Mouse (Mus musculus): ENCODE measurements at regions not wholly inside any gene's neighbourhood (a gene's known extent, or its start where the extent isn't known, plus 50 kb on each side); places are given as distances from the start of the nearest gene placed in this dataset.
A peak's percentile ranks its signal among the peaks of the same experiment; 100 is the strongest.

DNA sequence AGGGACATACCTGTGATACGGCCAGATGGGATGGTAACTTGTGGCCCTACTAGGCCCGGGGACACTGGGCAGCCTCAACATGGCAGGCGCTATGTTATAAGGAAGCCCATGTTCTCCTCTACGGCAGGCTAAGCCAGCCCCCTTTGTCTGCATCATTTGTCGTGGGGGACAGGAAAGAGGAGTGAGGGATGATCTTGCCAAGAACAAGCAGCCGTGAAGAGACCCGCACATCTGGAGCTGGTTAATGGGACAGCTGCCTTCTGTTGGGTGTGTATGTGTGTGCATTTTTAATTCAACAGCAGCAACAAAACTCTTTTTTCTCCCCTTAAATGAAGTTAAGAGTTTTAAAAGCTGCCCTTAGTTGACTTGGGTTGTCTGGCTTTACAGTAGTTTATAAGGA is 106.4 kb upstream of the Gm14444 start:
- H3K27me3 ChIP-seq (ENCODE audit: control insufficient read depth, insufficient read depth, low read length) = no peaks in the 10 kb centered on the region
- H3K4me1 ChIP-seq (ENCODE audit: control insufficient read depth, insufficient read depth, low read length) = no peaks in the 10 kb centered on the region
- WGBS = 75% methylated on average over 7 of the region's 7 CpGs
- no peak overlapping the region for H3K27ac ChIP-seq (ENCODE audit: low read length)
- no peak overlapping the region for H3K4me2 ChIP-seq (ENCODE audit: low read depth, low read length)
- no peak overlapping the region for H3K4me3 ChIP-seq (ENCODE audit: low read length)
- no peaks in the 10 kb centered on the region for H3K36me3 ChIP-seq (ENCODE audit: control insufficient read depth, insufficient read depth)
- H3K9ac ChIP-seq (ENCODE audit: low read length) = no peak overlapping the region
- H3K9me3 ChIP-seq (replicated peaks; ENCODE audit: control insufficient read depth, low read length) = no peaks in the 10 kb centered on the region
- no peak for ATAC-seq (replicated peaks; ENCODE audit: extremely low read depth, insufficient read depth, low FRiP score)

DNA sequence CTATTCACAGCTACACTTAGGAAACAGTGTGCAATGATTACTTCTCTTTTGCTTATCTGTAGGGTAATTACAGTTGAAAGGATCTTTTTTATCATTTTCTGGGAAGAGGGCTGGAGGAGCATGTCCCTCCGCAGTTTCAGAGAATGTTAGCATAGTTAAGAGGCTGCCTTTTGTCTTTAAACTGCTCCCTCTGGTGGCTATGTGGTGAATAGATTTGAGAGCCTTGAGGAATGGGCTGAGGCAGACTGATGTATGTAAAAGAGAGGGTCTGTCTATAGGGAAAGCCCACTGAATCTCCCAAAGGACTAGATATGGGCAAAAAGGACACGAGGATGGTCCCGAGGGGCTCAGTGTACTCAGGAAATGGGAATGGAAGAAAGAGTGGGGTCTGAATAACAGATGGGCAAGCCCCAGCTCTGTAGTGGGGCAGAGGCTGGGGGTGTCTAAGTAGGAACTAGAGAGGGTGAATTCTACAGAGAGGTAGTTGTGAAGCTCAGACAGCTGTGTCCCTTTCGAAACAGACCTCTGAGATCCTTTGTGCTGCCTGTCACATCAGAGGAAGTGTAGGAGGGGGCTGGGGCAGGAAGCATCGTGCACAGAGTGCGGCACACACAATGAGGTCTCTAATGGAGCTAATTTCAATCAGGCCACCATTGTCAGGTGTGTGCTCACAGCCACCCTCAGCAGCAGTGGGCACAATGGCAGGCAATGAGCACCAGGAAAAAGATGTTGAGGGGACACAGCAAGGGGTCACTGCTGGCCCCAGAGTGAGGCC is 104.0 kb upstream of the Gm14444 start:
- H3K4me1 ChIP-seq (ENCODE audit: control insufficient read depth, insufficient read depth, low read length) = no peaks in the 10 kb centered on the region
- no peak overlapping the region for H3K27ac ChIP-seq (ENCODE audit: low read length)
- H3K9me3 ChIP-seq (replicated peaks; ENCODE audit: control insufficient read depth, low read length) = no peaks in the 10 kb centered on the region
- H3K36me3 ChIP-seq (ENCODE audit: control insufficient read depth, insufficient read depth) = no peaks in the 10 kb centered on the region
- 33% methylated on average over 6 of the region's 6 CpGs for WGBS
- no peak overlapping the region for H3K4me2 ChIP-seq (ENCODE audit: low read depth, low read length)
- no peak overlapping the region for H3K9ac ChIP-seq (ENCODE audit: low read length)
- H3K4me3 ChIP-seq (ENCODE audit: low read length) = no peak overlapping the region
- peak; percentile 33 for ATAC-seq (replicated peaks; ENCODE audit: extremely low read depth, insufficient read depth, low FRiP score)
- H3K27me3 ChIP-seq (ENCODE audit: control insufficient read depth, insufficient read depth, low read length) = no peaks in the 10 kb centered on the region

DNA sequence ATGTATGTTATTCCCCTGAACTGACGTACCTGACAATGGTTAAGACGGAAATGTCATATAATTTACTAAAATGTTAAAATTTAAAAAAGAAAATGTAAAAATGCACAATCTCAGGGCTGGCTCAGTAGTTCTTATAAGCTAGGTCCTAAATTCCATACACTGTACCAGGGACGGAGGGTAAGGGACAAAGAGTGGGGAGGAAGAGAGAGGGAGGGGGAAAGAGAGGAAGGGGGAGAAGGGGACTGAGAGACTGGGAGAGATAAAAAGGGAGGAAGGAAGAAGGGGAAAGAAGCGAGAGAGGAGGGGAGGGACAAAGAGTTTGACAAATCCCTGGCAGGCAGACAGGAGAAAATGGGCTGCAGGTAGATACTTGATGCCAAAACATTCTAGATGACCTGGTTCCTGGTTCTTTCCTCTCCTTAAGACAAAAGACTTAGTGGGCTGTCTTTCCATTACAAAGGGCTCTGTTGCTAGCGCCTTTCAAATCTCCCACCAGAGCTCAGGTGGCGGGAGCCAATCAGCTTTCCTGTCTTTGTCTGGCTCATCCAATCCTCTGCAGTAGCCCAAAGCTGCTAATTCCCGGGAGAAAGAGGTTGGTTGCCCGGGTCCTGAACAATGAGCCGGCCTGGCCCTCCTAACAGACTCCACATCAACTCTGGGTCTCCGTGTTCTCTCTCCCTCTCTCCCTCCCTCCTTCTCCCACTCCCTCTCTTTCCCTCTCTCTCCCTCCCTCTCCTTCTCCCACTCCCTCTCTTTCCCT is 92.7 kb upstream of the Gm14444 start:
- Histone ChIP-seq H3K4me3 (ENCODE audit: low read length) (no peak overlapping the region), H3K9ac (ENCODE audit: low read length) (no peak overlapping the region), H3K27ac (ENCODE audit: low read length) (no peak overlapping the region), H3K4me2 (ENCODE audit: low read depth, low read length) (peak overlapping the region; percentile 42), H3K36me3 (ENCODE audit: control insufficient read depth, insufficient read depth) (no peaks in the 10 kb centered on the region), H3K9me3 (replicated peaks; ENCODE audit: control insufficient read depth, low read length) (no peaks in the 10 kb centered on the region), H3K4me1 (ENCODE audit: control insufficient read depth, insufficient read depth, low read length) (no peaks in the 10 kb centered on the region), H3K27me3 (ENCODE audit: control insufficient read depth, insufficient read depth, low read length) (no peaks in the 10 kb centered on the region)
- 0 out of 2 replicates have a peak, but pooled peaks have one; percentile 10 for ATAC-seq (replicated peaks; ENCODE audit: extremely low read depth, insufficient read depth, low FRiP score)
- WGBS = 23% methylated on average over 10 of the region's 10 CpGs

DNA sequence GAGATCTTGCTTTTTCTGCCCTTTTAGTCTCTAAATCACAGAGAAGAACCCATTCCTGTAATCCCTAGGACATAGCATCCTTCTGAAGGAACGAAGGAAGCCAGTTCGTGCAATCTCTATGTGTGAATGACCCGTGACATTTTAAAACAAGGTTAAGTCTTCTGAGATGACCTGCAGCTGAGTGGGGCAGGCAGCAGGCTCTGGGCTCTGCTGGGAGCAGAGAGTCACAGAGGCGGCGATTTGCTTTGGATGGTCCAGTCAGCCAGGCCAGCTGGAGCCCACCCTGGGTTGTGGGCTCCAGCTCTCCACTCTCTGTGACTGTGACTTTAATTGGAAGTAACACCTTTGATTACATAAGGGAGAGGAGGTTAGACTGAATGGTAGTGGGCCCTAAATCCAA is 92.1 kb upstream of the Gm14444 start:
- H3K9ac ChIP-seq (ENCODE audit: low read length) = no peak overlapping the region
- WGBS = 39% methylated on average over 5 of the region's 5 CpGs
- H3K4me2 ChIP-seq (ENCODE audit: low read depth, low read length) = no peak overlapping the region
- no peaks in the 10 kb centered on the region for H3K9me3 ChIP-seq (replicated peaks; ENCODE audit: control insufficient read depth, low read length)
- no peak overlapping the region for H3K27ac ChIP-seq (ENCODE audit: low read length)
- no peaks in the 10 kb centered on the region for H3K36me3 ChIP-seq (ENCODE audit: control insufficient read depth, insufficient read depth)
- ATAC-seq (replicated peaks; ENCODE audit: extremely low read depth, insufficient read depth, low FRiP score) = no peak
- H3K27me3 ChIP-seq (ENCODE audit: control insufficient read depth, insufficient read depth, low read length) = no peaks in the 10 kb centered on the region
- H3K4me1 ChIP-seq (ENCODE audit: control insufficient read depth, insufficient read depth, low read length) = no peaks in the 10 kb centered on the region
- no peak overlapping the region for H3K4me3 ChIP-seq (ENCODE audit: low read length)

DNA sequence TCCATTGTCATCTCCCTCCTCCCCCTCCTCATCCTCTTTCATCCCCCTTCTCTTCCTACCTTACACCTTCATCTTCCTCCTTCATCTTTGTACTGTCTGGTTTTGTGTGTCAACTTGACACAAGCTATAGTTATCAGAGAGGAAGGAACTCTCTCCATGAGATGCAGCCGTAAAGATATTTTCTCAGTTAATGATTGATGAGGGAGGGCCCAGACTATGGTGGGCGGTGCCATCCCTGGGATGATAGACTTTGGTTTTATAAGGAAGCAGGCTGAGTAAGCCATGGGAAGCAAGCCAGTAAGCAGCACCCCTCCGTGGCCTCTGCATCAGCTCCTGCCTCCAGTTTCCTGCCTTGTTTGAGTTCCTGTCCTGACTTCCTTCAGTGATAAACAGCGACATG is 87.8 kb upstream of the Gm14444 start:
- Histone ChIP-seq H3K27ac (ENCODE audit: low read length) (no peak overlapping the region), H3K4me3 (ENCODE audit: low read length) (no peak overlapping the region), H3K9me3 (replicated peaks; ENCODE audit: control insufficient read depth, low read length) (no peaks in the 10 kb centered on the region), H3K36me3 (ENCODE audit: control insufficient read depth, insufficient read depth) (no peaks in the 10 kb centered on the region), H3K9ac (ENCODE audit: low read length) (no peak overlapping the region), H3K4me1 (ENCODE audit: control insufficient read depth, insufficient read depth, low read length) (no peaks in the 10 kb centered on the region), H3K4me2 (ENCODE audit: low read depth, low read length) (no peak overlapping the region), H3K27me3 (ENCODE audit: control insufficient read depth, insufficient read depth, low read length) (no peaks in the 10 kb centered on the region)
- ATAC-seq (replicated peaks; ENCODE audit: extremely low read depth, insufficient read depth, low FRiP score) = no peak
- WGBS = 48% methylated on average over 4 of the region's 4 CpGs

DNA sequence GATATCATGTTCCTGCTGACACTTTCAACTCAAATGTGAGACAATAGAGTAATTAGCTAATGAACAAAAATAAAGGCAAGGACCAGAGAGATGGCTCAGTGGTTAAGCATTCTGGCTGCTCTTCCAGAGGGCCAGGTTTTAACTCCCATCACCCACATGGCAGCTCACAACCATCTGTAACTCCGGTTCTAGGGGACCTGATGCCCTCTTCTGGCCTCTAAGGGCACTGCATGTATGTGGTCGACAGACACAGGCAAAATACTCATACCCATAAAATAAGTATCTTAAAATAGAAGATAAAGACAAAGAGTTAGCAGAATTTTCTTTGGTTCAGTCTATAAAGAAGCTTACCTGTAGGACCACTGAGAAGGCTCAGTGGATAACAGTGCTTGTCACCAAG is 80.3 kb upstream of the Gm14444 start:
- H3K9ac ChIP-seq (ENCODE audit: low read length) = no peak overlapping the region
- H3K36me3 ChIP-seq (ENCODE audit: control insufficient read depth, insufficient read depth) = no peaks in the 10 kb centered on the region
- 52% methylated on average over 2 of the region's 2 CpGs for WGBS
- H3K4me1 ChIP-seq (ENCODE audit: control insufficient read depth, insufficient read depth, low read length) = no peaks in the 10 kb centered on the region
- no peak overlapping the region for H3K4me3 ChIP-seq (ENCODE audit: low read length)
- H3K27ac ChIP-seq (ENCODE audit: low read length) = no peak overlapping the region
- H3K27me3 ChIP-seq (ENCODE audit: control insufficient read depth, insufficient read depth, low read length) = no peaks in the 10 kb centered on the region
- H3K4me2 ChIP-seq (ENCODE audit: low read depth, low read length) = no peak overlapping the region
- H3K9me3 ChIP-seq (replicated peaks; ENCODE audit: control insufficient read depth, low read length) = no peaks in the 10 kb centered on the region
- no peak for ATAC-seq (replicated peaks; ENCODE audit: extremely low read depth, insufficient read depth, low FRiP score)

DNA sequence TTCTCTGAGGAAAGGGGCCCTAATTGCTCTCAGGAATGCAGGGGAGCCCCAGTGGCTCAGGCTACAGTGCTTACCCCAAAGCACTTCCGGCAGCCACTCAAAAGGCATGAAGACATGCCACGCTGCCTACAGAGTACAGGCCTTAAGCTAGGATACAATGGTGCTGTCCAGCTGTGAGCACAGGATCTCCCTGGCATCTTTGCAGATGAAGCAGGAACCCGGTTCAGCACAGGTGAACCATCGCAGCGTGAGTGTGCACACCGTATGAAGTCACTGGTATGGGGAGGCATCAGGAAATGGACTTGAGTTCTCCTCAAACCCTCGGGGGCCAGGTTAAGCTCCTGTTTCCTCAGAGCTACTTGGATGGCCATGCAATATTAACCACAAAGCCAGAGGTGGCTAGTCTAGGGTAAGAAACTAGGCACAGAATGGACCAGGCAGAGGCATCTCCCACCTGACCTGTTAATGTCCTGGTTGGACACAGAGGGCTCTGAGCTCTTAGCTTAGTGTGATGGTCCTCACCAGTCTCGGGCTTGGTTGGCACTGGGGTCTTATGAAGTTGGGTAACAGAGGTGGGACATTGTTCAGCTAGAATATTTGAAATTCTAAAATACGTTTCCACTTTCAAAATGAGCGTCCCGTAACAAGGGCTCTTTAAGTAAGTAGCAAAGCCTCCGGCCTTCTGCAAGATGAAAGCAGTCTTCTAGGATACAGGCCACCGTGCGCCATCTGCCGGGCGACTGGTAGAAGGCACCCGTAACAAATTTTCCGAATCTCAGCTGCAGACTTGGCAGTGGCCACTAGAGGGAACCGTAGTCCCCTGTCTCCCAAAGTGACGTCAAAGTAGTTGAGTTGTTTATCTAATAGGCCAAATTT is 77.7 kb upstream of the Gm14444 start:
- no peak for ATAC-seq (replicated peaks; ENCODE audit: extremely low read depth, insufficient read depth, low FRiP score)
- Histone ChIP-seq H3K27me3 (ENCODE audit: control insufficient read depth, insufficient read depth, low read length) (no peaks in the 10 kb centered on the region), H3K9ac (ENCODE audit: low read length) (no peak overlapping the region), H3K4me3 (ENCODE audit: low read length) (no peak overlapping the region), H3K27ac (ENCODE audit: low read length) (no peak overlapping the region), H3K4me2 (ENCODE audit: low read depth, low read length) (peak overlapping the region; percentile 18; the same call in 1 of the 2 replicates), H3K36me3 (ENCODE audit: control insufficient read depth, insufficient read depth) (no peaks in the 10 kb centered on the region), H3K9me3 (replicated peaks; ENCODE audit: control insufficient read depth, low read length) (no peaks in the 10 kb centered on the region), H3K4me1 (ENCODE audit: control insufficient read depth, insufficient read depth, low read length) (no peaks in the 10 kb centered on the region)
- 34% methylated on average over 20 of the region's 20 CpGs for WGBS

DNA sequence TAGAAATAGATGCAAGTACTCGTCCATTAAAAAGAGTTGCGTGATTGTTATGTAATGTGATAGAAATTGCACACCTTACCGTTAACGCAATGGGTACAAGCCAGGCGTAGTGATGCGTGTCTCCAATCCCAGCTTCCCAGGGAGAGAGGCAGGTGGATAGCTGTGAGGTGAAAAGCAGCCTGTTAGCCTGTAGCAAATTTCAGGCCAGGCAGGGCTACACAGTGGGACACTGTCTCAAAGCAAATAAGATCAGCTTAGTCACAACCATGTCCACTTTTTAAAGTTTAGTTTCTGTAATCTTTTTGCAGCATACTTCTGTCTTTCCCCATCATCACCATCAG is 77.1 kb upstream of the Gm14444 start:
- H3K9me3 ChIP-seq (replicated peaks; ENCODE audit: control insufficient read depth, low read length) = no peaks in the 10 kb centered on the region
- H3K4me2 ChIP-seq (ENCODE audit: low read depth, low read length) = no peak overlapping the region
- WGBS = 13% methylated on average over 6 of the region's 6 CpGs
- H3K4me3 ChIP-seq (ENCODE audit: low read length) = no peak overlapping the region
- H3K27me3 ChIP-seq (ENCODE audit: control insufficient read depth, insufficient read depth, low read length) = no peaks in the 10 kb centered on the region
- H3K9ac ChIP-seq (ENCODE audit: low read length) = no peak overlapping the region
- ATAC-seq (replicated peaks; ENCODE audit: extremely low read depth, insufficient read depth, low FRiP score) = no peak
- H3K27ac ChIP-seq (ENCODE audit: low read length) = no peak overlapping the region
- H3K4me1 ChIP-seq (ENCODE audit: control insufficient read depth, insufficient read depth, low read length) = no peaks in the 10 kb centered on the region
- no peaks in the 10 kb centered on the region for H3K36me3 ChIP-seq (ENCODE audit: control insufficient read depth, insufficient read depth)

DNA sequence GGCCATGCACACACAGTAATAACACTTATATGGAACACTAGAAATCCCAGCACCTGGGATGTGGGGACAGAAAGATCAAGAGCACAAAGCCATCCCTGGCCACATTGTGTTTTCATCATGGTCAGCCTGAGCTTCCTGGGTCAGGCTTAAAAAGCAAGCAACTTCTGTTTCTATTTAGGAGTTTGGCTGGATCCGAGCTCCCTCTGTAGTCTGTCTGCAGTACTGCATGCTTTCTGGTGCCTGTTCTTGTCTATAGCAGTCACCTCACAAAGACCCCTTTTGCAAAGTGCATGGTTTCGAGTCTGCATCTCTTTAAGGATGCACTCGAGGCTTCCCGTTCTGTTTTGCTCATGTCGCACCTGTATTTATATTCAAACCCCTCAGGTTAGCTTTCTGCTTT is 73.4 kb upstream of the Gm14444 start:
- no peaks in the 10 kb centered on the region for H3K4me1 ChIP-seq (ENCODE audit: control insufficient read depth, insufficient read depth, low read length)
- H3K4me2 ChIP-seq (ENCODE audit: low read depth, low read length) = no peak overlapping the region
- no peaks in the 10 kb centered on the region for H3K9me3 ChIP-seq (replicated peaks; ENCODE audit: control insufficient read depth, low read length)
- no peak overlapping the region for H3K4me3 ChIP-seq (ENCODE audit: low read length)
- no peak overlapping the region for H3K27ac ChIP-seq (ENCODE audit: low read length)
- H3K9ac ChIP-seq (ENCODE audit: low read length) = no peak overlapping the region
- ATAC-seq (replicated peaks; ENCODE audit: extremely low read depth, insufficient read depth, low FRiP score) = no peak
- no peaks in the 10 kb centered on the region for H3K36me3 ChIP-seq (ENCODE audit: control insufficient read depth, insufficient read depth)
- no peaks in the 10 kb centered on the region for H3K27me3 ChIP-seq (ENCODE audit: control insufficient read depth, insufficient read depth, low read length)
- WGBS = 34% methylated on average over 5 of the region's 5 CpGs

Data from heart, embryonic 16.5 days (tissue).